Mouse (Mus musculus) ES-Bruce4 (cell line): ENCODE results near the gene Ccm2.

ENCODE experiments used
- CTCF ChIP-seq: IDR thresholded peaks from one replicate; pipeline ENCODE4 v1.8.1; 2011; ENCODE audit warnings: low read depth, low read length
- EP300 ChIP-seq: IDR thresholded peaks from 2 replicates; pipeline ENCODE4 v1.6.1; 2011; ENCODE audit warnings: low read depth, low read length; ENCODE audit not compliant: insufficient read depth
- POLR2A ChIP-seq: IDR thresholded peaks from one replicate; pipeline ENCODE4 v1.8.1; 2011; ENCODE audit warnings: low read length; ENCODE audit not compliant: insufficient read depth

DNA sequence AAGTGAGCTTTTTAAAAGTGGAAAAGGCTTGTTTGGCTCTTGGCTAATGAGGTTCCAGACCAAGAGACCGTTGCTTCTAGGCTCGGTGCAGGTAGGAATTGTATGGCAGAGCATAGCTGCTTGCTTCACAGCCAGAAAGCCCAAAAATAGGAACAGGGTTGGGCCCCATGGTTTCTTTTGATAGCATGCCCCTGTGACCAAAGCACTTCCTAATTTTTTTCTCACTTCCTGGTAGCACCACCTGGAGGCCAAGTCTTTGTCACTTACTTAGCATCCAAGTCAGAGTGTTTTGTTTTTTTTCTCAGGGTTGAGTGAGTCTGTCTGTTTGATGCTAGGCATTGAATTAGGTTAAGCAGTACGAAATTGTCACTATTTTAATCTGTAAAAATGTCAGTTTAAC is 40.0 kb downstream of the Ccm2 start:
- no peak for TF ChIP-seq CTCF
- no peak for TF ChIP-seq POLR2A
- TF ChIP-seq EP300 = no peak
